Comparison of ENCODE assay signal across 23 mouse cellular contexts in genomic region chr1:39370431-39370830, GRCm38 (mm10). TPM values are rescaled to one million over a fixed set of nuclear protein-coding genes. Genes with fewer than 3 reads are reported as not detected.
DNase-seq lines count a peak whose midpoint lies in the region; ATAC-seq and TF ChIP-seq lines count a peak whose summit lies in the region.
"Had no signal": no experiment of that assay in that cellular context is flagged by ENCODE, and none has a peak within 500 bp of the region (broad histone marks: within the 10 kb centered on the region; RNA-seq: fewer than 3 reads in every experiment).

No protein-coding gene starts in this region.

- H3K4me3 ChIP-seq in embryonic facial prominence, embryonic 13.5 days = 0 out of 2 replicates have a peak overlapping the region, but pooled peaks have one; percentile 91
- H3K4me3 ChIP-seq in embryonic facial prominence, embryonic 10.5 days = no peak overlapping the region
- H3K4me3 ChIP-seq in midbrain, embryonic 11.5 days (ENCODE audit: low read depth, low read length) = no peak overlapping the region
- no peak overlapping the region for H3K4me3 ChIP-seq in midbrain, embryonic 15.5 days
- no peak overlapping the region for H3K4me3 ChIP-seq in intestine, embryonic 16.5 days (ENCODE audit: low read length)
- no peak overlapping the region for H3K4me3 ChIP-seq in liver, postnatal 0 days (ENCODE audit: low read depth, low read length)
- H3K4me3 ChIP-seq: heart, adult 2 months; heart, embryonic 15.5 days; hindbrain, embryonic 15.5 days; limb, embryonic 12.5 days had no signal

- no peak overlapping the region for H3K4me2 ChIP-seq in embryonic facial prominence, embryonic 13.5 days
- H3K4me2 ChIP-seq in midbrain, embryonic 11.5 days = no peak overlapping the region
- no peak overlapping the region for H3K4me2 ChIP-seq in midbrain, embryonic 15.5 days
- H3K4me2 ChIP-seq in intestine, embryonic 16.5 days (ENCODE audit: low read depth, low read length) = no peak overlapping the region
- 0 out of 2 replicates have a peak overlapping the region, but pooled peaks have one; percentile 87 for H3K4me2 ChIP-seq in liver, postnatal 0 days (ENCODE audit: low read depth, low read length)
- H3K4me2 ChIP-seq: heart, embryonic 15.5 days; hindbrain, embryonic 15.5 days; limb, embryonic 12.5 days had no signal

- intact Hi-C loops in left cerebral cortex, postnatal 10 days (cut with DNase I) = no loop called here

- H3K27me3 ChIP-seq in embryonic facial prominence, embryonic 13.5 days = no peaks in the 10 kb centered on the region
- no peaks in the 10 kb centered on the region for H3K27me3 ChIP-seq in embryonic facial prominence, embryonic 10.5 days (replicated peaks; ENCODE audit: low read depth, poor library complexity, severe bottlenecking)
- H3K27me3 ChIP-seq in midbrain, embryonic 11.5 days (ENCODE audit: control insufficient read depth, insufficient read depth, low read length) = no peaks in the 10 kb centered on the region
- no peaks in the 10 kb centered on the region for H3K27me3 ChIP-seq in midbrain, embryonic 15.5 days (replicated peaks)
- no peaks in the 10 kb centered on the region for H3K27me3 ChIP-seq in intestine, embryonic 16.5 days (replicated peaks; ENCODE audit: control insufficient read depth, insufficient read depth, low read length)
- no peaks in the 10 kb centered on the region for H3K27me3 ChIP-seq in liver, postnatal 0 days (ENCODE audit: insufficient read depth, low read length)
- H3K27me3 ChIP-seq: forebrain, embryonic 13.5 days; heart, embryonic 15.5 days; hindbrain, embryonic 15.5 days; limb, embryonic 12.5 days had no signal

- 89% methylated on average over 6 of the region's 6 CpGs for WGBS in embryonic facial prominence, embryonic 13.5 days
- WGBS in embryonic facial prominence, embryonic 10.5 days = 87% methylated on average over 6 of the region's 6 CpGs
- 89% methylated on average over 6 of the region's 6 CpGs for WGBS in midbrain, embryonic 11.5 days
- WGBS in midbrain, embryonic 15.5 days = 88% methylated on average over 6 of the region's 6 CpGs
- WGBS in intestine, embryonic 16.5 days = 79% methylated on average over 6 of the region's 6 CpGs
- WGBS in liver, postnatal 0 days (ENCODE audit: insufficient replicate concordance) = 50% methylated on average over 6 of the region's 6 CpGs

- H3K9me3 ChIP-seq in embryonic facial prominence, embryonic 13.5 days = no peaks in the 10 kb centered on the region
- no peaks in the 10 kb centered on the region for H3K9me3 ChIP-seq in embryonic facial prominence, embryonic 10.5 days
- no peaks in the 10 kb centered on the region for H3K9me3 ChIP-seq in midbrain, embryonic 11.5 days (ENCODE audit: control insufficient read depth, low read length)
- no peaks in the 10 kb centered on the region for H3K9me3 ChIP-seq in midbrain, embryonic 15.5 days
- H3K9me3 ChIP-seq in intestine, embryonic 16.5 days (ENCODE audit: control insufficient read depth, low read length) = no peaks in the 10 kb centered on the region
- no peaks in the 10 kb centered on the region for H3K9me3 ChIP-seq in liver, postnatal 0 days (ENCODE audit: low read length)
- H3K9me3 ChIP-seq: forebrain, embryonic 13.5 days; heart, embryonic 15.5 days; hindbrain, embryonic 15.5 days; limb, embryonic 12.5 days had no signal

- peaks cover 54% of the 10 kb centered on the region for H3K36me3 ChIP-seq in embryonic facial prominence, embryonic 13.5 days
- peaks cover 60% of the 10 kb centered on the region for H3K36me3 ChIP-seq in embryonic facial prominence, embryonic 10.5 days (replicated peaks)
- H3K36me3 ChIP-seq in midbrain, embryonic 11.5 days (ENCODE audit: control insufficient read depth, insufficient read depth, low read length) = peaks cover 22% of the 10 kb centered on the region
- H3K36me3 ChIP-seq in midbrain, embryonic 15.5 days (replicated peaks) = peaks cover 34% of the 10 kb centered on the region; the same call in 1 of the 2 replicates
- peaks cover 22% of the 10 kb centered on the region for H3K36me3 ChIP-seq in intestine, embryonic 16.5 days (ENCODE audit: control insufficient read depth, insufficient read depth, low read length)
- H3K36me3 ChIP-seq in liver, postnatal 0 days (replicated peaks; ENCODE audit: insufficient read depth, low read length) = peaks cover 60% of the 10 kb centered on the region

- DNase-seq in embryonic facial prominence, embryonic 10.5 days (ENCODE audit: low spot score) = no peak
- peak; percentile 56 for DNase-seq in midbrain, embryonic 11.5 days (ENCODE audit: low spot score, missing footprints)
- DNase-seq in liver, postnatal 0 days = no peak
- no peak for DNase-seq in embryo, embryonic 9.5 days (ENCODE audit: extremely low spot score)
- DNase-seq in left cerebral cortex, postnatal 10 days (ENCODE audit: extremely low spot score in 1 of 2, low spot score in 2 of 2) = no peak
- DNase-seq: adrenal gland, adult 8-10 months; cerebellum, postnatal 25 days; gastrocnemius, postnatal 36 days; heart, adult 2 months; kidney, postnatal 25 days; layer of hippocampus, postnatal 36 days; lung, adult 2 months; lung, postnatal 4 days; right cerebral cortex, postnatal 25 days; thymus, postnatal 14 days had no signal

- TF ChIP-seq EP300 in liver, postnatal 0 days (IDR thresholded peaks at IDR 0.05; ENCODE audit: low read depth) = no peak

- H3K27ac ChIP-seq in embryonic facial prominence, embryonic 13.5 days = no peak overlapping the region
- H3K27ac ChIP-seq in embryonic facial prominence, embryonic 10.5 days (replicated peaks) = no peak overlapping the region
- H3K27ac ChIP-seq in midbrain, embryonic 11.5 days (ENCODE audit: low read depth, low read length) = no peak overlapping the region
- no peak overlapping the region for H3K27ac ChIP-seq in midbrain, embryonic 15.5 days
- H3K27ac ChIP-seq in intestine, embryonic 16.5 days (ENCODE audit: low read length) = no peak overlapping the region
- no peak overlapping the region; the same call in 1 of the 2 replicates for H3K27ac ChIP-seq in liver, postnatal 0 days (ENCODE audit: low read depth)
- H3K27ac ChIP-seq: forebrain, embryonic 13.5 days; heart, adult 2 months; heart, embryonic 15.5 days; hindbrain, embryonic 15.5 days; limb, embryonic 12.5 days had no signal

- no peak for TF ChIP-seq CTCF in liver, postnatal 0 days (IDR thresholded peaks at IDR 0.05; ENCODE audit: low read depth)

- H3K9ac ChIP-seq in embryonic facial prominence, embryonic 13.5 days = no peak overlapping the region
- no peak overlapping the region for H3K9ac ChIP-seq in midbrain, embryonic 11.5 days (ENCODE audit: low read length)
- no peak overlapping the region for H3K9ac ChIP-seq in midbrain, embryonic 15.5 days
- 0 out of 2 replicates have a peak overlapping the region, but pooled peaks have one; percentile 19 for H3K9ac ChIP-seq in intestine, embryonic 16.5 days (ENCODE audit: low read depth, low read length)
- H3K9ac ChIP-seq in liver, postnatal 0 days (replicated peaks) = no peak overlapping the region
- H3K9ac ChIP-seq: forebrain, embryonic 13.5 days; heart, embryonic 15.5 days; hindbrain, embryonic 15.5 days; limb, embryonic 12.5 days had no signal

- ATAC-seq in embryonic facial prominence, embryonic 13.5 days (ENCODE audit: insufficient number of reproducible peaks, insufficient read depth, low FRiP score, low TSS enrichment, low read depth) = no peak
- no peak for ATAC-seq in midbrain, embryonic 11.5 days (ENCODE audit: low FRiP score)
- ATAC-seq in midbrain, embryonic 15.5 days (replicated peaks) = no peak
- ATAC-seq in intestine, embryonic 16.5 days = no peak
- no peak for ATAC-seq in liver, postnatal 0 days
- ATAC-seq: activated CD4-positive, CD25-positive, alpha-beta regulatory T cell, adult 4 months; forebrain, embryonic 13.5 days had no signal

- H3K4me1 ChIP-seq in embryonic facial prominence, embryonic 13.5 days = peaks cover 20% of the 10 kb centered on the region
- H3K4me1 ChIP-seq in embryonic facial prominence, embryonic 10.5 days = peaks cover 17% of the 10 kb centered on the region
- peaks cover 10% of the 10 kb centered on the region for H3K4me1 ChIP-seq in midbrain, embryonic 11.5 days (ENCODE audit: control insufficient read depth, insufficient read depth, low read length)
- H3K4me1 ChIP-seq in midbrain, embryonic 15.5 days = peaks cover 19% of the 10 kb centered on the region
- peaks cover 9% of the 10 kb centered on the region for H3K4me1 ChIP-seq in intestine, embryonic 16.5 days (ENCODE audit: control insufficient read depth, insufficient read depth, low read length)
- H3K4me1 ChIP-seq in liver, postnatal 0 days (ENCODE audit: insufficient read depth) = peaks cover 16% of the 10 kb centered on the region

RNA-seq across cellular contexts. Expression of gene Rpl31, which starts 2.8 kb away (rescaled TPM):
- polyA plus RNA-seq in embryonic facial prominence, embryonic 13.5 days (2015; fragmentation: Nextera tagmentation; extraction: Ambion mirVana) = 583 and 635 TPM in 2 replicates
- 487 and 499 TPM in 2 replicates for polyA plus RNA-seq in embryonic facial prominence, embryonic 10.5 days (2016; fragmentation: Nextera tagmentation; extraction: Ambion mirVana)
- 430 and 474 TPM in 2 replicates for polyA plus RNA-seq in midbrain, embryonic 11.5 days (2014; fragmentation: Nextera tagmentation; extraction: Ambion mirVana)
- polyA plus RNA-seq in midbrain, embryonic 15.5 days (2015; fragmentation: Nextera tagmentation; extraction: Ambion mirVana) = 250 and 292 TPM in 2 replicates
- polyA plus RNA-seq in intestine, embryonic 16.5 days (2015; fragmentation: Nextera tagmentation; extraction: Ambion mirVana) = 426 and 432 TPM in 2 replicates
- polyA plus RNA-seq in liver, postnatal 0 days (2015; fragmentation: Nextera tagmentation; extraction: Ambion mirVana) = 306 and 334 TPM in 2 replicates
- total RNA-seq in left cerebral cortex, postnatal 10 days (2021) = 100 to 1,000 TPM; 490 to 500 TPM
